Mouse (Mus musculus): Measurements from ENCODE around the gene Rimbp2.

The Rimbp2 gene

DNA sequence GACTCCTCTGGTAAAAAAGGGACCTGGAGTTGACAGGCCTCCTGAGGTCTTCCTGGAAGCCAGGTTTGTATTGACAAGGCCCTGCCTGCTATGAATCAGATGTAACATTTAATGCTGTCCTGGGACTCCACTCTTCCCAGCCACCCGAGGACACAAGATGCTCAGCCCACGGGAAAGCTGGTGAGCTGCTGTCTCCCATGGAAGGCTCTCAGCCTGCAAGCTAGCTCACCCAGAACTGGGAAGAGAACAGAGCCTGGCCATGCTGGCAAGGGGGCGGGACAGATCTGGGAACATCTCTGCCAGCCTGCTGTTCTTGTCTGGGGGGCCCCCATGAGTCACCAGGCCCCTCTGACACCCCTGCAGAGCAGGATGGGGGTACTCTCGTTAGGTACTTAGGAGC lies 111.7 kb downstream of the Rimbp2 start:
- DNase-seq = no peak

DNA sequence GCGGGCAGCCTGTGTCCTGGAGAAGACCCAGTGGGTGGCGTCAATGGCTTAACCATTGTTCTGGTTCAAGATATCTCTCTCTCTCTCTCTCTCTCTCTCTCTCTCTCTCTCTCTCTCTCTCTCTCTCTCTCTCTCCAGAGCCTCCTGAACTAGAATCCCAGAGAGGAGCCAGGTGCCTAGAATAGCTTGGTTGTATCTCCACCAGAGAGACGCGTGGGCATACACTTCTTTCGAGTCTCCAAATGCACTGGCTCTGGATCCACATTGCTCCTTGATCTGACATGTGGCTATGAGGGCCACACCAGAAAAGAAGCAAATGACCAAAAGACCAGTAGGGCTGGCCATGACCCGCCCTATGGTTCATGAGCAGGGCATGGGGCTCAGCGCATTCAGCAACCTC lies 116.2 kb downstream of the Rimbp2 start:
- no peak for DNase-seq

DNA sequence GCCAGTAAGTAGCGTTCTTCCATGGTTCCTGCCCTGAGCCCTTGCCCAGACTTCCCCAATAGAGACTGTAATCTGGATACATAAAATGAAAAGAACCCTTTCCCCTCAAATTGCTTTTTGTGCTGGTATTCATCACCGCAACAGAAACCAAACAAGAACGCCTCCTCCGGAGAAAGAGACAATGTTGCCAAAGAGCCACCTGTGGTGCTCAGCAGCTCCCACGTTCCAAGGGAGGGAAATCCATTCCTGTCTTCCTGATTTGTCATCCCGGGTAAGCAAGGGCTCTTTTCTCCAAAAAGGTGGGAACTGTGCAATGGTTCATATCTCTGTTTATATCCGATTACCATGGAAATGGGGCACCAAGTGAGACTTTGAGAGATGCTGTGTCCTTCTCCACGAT lies 119.2 kb downstream of the Rimbp2 start:
- DNase-seq = no peak

DNA sequence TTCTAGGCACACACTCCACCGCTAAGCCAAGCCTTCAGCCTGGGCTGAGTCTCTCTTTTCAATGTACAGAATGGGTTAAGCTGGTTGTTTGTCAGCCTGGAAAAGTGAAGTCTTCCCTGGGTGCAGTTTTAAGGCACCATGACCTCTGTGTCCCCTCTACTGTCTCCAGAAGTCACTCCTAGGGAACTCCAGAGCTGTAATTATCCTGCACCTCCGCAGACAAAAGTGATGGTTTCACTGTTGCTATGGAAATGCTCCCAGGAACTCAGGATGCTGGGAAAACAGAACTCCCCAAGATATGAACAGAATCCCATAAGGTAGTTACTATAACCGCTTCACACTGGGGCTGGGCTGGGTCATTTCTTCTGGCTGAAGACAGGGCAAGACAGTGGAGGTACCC lies 130.4 kb downstream of the Rimbp2 start:
- no peak for DNase-seq

DNA sequence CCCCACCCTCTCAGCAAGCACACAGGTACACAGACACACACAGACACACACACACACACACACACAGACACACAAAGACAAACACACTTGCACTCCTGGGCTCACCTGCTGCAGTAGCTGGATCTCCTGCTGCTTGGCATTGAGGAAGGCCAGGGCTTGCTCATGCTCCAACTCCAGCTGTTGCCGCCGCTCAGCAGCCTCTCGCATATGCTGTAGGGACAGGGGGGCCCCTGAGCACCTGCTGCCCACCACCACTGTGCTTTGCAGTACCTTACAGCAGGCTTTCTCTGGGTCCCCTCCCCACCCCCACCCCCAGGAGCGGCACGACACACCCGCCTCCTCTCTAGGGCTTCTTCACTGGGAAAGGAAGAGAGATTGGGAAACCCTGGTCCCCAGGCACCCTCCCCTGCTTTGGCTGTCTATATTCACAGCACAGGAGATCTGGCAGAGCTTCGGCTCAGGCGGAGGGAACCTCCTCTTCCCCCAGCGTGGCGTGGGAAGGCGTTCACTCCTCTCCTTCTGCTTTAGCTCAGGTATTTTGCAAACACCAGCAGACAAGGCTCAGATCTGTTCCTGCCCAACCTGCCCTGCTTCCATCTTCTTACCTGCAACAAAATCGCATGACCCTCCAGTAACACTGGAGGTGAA lies 133.5 kb downstream of the Rimbp2 start:
- DNase-seq = no peak

DNA sequence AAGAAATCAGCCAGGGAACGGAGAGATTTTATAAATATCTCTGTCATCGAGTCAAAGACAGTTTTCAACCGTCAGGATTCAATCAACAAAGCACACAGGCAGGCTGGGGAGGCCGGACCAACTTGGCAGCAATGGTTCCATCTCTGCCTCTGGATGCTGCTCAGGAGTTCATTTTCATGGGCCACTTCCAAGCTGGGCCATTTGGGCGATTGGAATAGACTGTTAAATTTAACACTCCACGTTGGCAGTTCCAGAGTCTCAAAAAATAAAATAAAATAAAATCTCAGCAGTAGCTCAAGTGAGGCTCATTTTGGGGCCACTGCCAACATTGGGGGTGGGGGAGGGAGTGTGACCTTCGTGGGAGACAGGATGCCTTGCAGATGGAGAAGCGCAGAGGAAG lies 137.7 kb downstream of the Rimbp2 start:
- DNase-seq = no peak

DNA sequence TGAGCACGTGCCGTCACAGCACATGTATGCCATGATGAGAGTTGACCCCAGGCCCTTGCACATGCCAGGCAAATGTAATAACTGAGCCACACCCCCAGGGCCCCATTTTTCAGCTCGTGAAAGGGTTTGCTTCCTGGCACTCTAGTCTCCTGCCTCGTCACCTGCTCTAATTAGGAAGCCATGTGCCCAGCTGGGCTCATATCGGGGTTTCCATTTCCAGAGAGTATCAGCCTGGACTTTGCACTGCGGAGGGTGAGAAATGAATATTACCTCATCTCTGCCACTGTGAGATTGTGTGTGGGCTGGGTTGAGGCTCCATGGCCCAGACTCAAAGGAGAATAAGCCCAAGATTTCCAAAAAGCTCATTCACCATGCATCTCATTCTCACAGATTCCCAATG lies 138.2 kb downstream of the Rimbp2 start:
- no peak for DNase-seq

- DNase-seq = peak in 1 of 2 experiments; percentile 57
Observed at GRCm38 (mm10) chr5:128813121-128813520, 140.2 kb downstream of the Rimbp2 start.

DNA sequence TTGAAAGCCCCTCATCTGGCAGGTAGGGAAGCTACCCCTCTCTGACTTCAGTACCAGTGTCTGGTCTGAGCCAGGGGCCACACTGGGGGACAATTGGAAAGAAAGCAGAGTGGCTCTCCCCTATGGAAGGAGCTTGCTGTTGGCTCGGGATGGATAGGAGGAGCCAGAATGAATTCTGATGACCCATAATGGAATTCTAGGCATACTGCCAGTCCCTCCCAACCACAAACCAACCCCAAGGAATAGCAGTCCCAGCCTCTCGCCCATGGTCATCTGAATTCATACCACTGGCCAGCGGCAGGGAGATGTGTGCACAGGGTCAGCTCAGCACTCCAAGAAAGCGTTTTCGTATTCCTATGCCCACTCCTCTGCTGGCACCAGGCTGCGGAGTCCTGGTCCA lies 141.9 kb downstream of the Rimbp2 start:
- DNase-seq = no peak

GRCm38 (mm10) chr5:128810006-128810405 lies 143.3 kb downstream of the Rimbp2 start:
- peak in 1 of 2 experiments; percentile 23 for DNase-seq

DNA sequence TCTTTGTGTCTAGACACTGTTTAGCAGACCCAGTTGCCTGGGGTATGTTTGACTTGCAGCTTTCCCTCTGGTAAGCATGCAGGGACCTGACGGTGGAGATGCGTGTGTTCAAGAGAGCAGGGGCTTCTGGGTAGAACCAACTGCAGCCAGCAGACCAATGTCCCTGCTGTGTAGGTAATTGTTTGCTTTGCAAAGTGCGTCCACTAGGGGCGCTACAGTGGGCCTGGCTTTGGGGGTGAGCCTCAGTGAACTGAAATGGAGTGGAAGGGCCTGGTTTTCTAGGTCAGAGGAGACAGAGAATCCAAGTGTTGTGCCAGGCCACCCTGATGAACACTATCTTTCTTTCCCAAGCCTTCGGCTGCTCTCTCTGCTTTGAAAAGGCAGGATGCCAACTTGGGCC lies 143.9 kb downstream of the Rimbp2 start:
- peak; percentile 57 to 80 for DNase-seq

- peak; percentile 45 to 68 for DNase-seq
Observed at GRCm38 (mm10) chr5:128808547-128809182, 144.6 kb downstream of the Rimbp2 start.

GRCm38 (mm10) chr5:128807408-128807807 lies 145.9 kb downstream of the Rimbp2 start:
- no peak for DNase-seq

- DNase-seq = peak; percentile 89 to 90
Observed at GRCm38 (mm10) chr5:128806296-128806998, 146.8 kb downstream of the Rimbp2 start.

DNA sequence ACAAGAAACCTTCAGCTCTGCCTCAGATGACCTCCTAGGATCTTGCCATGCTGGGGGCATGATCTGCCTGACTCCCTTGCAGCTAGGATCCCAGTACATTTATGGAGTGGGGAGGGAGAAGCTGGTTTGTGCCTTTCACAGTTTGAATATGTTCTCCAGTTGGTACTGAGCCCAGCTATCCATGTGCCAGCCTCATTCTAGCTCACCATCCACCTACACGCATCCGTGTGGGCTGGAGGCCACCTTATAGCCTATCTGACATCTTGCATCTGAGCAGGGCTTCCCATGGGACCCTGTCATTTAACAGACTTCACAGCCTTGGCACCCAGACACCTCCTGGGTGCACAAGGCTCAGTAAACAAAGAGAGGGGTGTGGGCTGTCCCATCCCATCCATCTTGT lies 148.2 kb downstream of the Rimbp2 start:
- DNase-seq = no peak

GRCm38 (mm10) chr5:128800592-128800991 lies 152.7 kb downstream of the Rimbp2 start:
- peak; percentile 57 to 69 for DNase-seq

DNA sequence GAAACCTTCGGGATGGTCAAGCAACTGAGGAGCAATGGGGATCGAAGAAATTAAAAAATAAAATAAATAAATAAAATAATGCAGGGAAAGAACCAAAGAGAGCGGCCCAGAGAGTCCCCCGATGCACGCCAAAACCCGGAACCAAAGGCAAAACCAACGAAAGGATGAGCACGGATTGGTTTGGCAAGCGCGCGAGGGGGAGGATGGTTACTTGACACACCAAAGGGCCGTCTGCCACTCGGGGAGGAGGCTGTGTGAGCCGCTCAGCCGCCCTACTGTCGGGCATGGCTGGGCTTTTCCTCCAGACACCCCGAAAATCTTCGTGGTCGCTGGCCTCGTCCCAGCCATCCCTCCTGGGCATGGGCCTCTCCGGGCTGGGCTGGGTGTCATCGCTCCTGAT lies 171.7 kb downstream of the Rimbp2 start:
- peak in 1 of 2 experiments; percentile 33 for DNase-seq

DNA sequence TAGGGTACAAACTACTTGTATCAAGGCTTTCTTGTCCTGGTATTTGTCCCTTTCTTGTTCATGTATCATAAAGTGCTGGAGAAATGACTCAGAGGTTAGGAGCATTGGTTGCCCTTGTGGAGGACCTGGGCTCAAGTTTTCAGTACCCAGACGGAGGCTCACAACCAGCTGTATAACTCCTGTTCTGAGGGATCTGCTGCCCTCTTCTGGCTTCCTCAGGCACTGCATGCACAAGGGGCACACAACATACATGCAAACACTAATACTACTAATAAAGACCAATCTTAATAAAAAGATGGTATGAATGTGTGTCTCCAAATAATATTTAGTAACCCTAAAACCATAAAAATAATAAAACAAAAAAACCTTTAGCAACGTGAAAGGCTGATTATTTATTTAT lies 176.9 kb downstream of the Rimbp2 start:
- no peak for DNase-seq

DNA sequence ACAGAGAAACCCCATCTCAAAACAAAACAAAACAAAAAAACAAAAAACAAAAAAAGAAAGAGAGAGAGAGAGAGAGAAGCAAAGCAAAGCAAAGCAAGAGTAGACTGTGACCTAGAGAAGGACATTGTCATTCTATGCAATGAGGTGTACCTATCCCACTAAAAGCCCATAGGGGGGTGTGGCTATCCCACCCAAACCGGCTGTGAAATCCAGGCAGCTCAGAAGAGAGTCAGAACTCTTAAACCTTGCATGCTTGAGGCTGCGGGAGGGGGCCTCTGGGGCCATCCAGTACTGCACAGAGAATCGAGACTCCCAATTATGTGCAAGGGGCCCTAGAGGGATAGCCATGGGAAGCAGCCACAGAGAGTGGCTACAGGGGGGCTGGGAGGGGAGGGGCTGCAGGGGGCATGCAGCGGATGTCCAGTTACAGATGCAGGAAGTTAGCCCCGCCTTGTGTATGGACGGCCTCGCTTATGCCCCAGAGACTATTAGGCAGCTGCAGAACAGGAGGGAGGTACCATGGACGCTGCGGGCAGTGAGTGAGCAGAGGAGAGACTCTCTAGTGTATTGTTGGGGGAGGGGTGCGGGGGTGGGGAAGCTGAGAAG lies 184.2 kb downstream of the Rimbp2 start:
- DNase-seq = no peak

DNA sequence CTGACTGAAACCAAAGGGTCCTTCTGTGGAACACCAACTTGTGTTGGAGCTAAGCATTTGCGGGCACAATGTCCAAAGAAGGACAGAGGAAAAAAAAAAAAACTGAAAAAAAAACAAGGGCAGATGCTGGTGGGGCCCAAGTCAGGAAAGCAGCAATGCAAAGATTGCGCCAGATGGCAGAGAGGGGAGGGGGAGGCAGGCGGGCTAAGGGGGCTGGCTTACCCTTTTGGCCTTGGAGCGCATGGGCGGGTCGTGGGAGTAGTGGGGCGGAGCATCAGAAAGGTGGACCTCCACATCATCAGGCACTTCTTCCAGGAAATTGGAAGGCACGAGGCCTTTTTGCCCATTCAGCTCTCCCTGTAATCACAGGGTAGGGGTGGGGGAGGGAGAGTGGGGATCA lies 192.2 kb downstream of the Rimbp2 start:
- no peak for DNase-seq

DNA sequence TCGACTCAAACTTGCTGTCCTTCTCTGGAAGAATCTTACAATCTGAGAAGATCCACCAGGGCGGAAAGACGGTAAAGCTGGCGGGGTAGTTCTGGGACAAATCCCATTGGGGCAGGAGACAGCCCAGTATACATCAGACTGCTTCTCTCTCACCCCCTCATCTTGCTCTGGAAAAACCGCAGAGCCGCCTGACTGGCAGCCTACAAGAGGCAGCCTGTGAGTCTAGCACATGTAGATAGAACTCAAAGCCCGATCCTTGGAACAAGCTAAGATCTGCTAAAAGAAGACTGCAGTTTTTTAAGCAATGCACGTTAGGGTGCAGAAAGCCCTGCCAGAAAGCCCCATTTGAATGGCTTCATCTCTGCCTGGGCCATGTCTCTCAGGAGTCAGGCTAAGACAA lies 207.0 kb downstream of the Rimbp2 start:
- DNase-seq = no peak

GRCm38 (mm10) chr5:128745206-128745605 lies 208.1 kb downstream of the Rimbp2 start:
- no peak for DNase-seq

DNA sequence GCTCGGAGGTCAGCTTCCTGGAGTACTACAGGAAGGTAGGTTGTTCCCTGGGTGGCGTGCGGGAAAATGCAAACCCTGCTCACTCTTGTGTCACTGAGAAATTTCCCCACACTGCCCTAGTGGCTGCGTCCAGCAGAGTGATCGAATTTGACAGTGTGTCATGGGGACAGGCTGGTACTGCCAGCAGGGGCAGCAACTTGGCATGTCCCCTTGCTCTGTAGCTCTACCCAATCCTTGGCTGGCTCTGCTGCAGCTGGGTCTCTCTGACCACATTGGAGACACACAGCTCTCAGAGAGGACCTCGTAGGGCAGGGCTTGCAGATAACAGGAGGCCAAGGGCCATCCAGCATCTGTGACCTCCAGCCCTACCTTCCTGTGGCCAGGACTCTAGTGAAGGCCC lies 208.9 kb downstream of the Rimbp2 start:
- peak; percentile 13 to 39 for DNase-seq

DNA sequence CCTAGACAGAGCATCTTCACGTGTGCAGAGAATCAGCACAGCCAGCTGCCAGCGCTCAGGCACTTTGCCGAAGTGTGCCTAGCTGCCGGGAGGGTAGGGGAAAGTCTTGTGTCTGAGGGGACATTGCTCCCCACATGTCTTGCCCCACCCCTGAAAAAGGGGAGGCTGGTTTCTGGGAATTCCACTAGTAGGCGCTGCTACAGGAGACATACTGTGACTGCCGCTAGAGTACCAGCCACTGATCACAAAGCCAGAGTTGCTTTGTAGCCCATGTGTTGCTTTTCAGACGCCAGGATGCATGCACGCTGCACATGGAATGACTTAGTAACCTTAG lies 213.5 kb downstream of the Rimbp2 start:
- DNase-seq = no peak

Data from cerebellum, postnatal 14 days (tissue).